Mouse (Mus musculus) myocyte (in vitro differentiated cells): ENCODE data around the gene Hint1. TPM values are rescaled to one million over a fixed set of nuclear protein-coding genes. Genes with fewer than 3 reads are reported as not detected.

Experiments used
- H3K27me3 ChIP-seq: one replicate; pipeline ENCODE4 v1.6.1; 2011; ENCODE audit not compliant: control insufficient read depth, insufficient read depth, insufficient read length
- H3K36me3 ChIP-seq: one replicate; pipeline ENCODE4 v1.6.1; 2011; ENCODE audit not compliant: control insufficient read depth, insufficient read depth
- H3K4me2 ChIP-seq: one replicate; pipeline ENCODE4 v1.6.1; 2011; ENCODE audit warnings: low read depth, control low read depth
- H3K4me3 ChIP-seq: one replicate; pipeline ENCODE4 v1.5.1; 2011; ENCODE audit warnings: mild to moderate bottlenecking, control low read depth, moderate library complexity
- H3K79me2 ChIP-seq: one replicate; pipeline ENCODE4 v1.6.1; 2011; ENCODE audit not compliant: control insufficient read depth, insufficient read depth
- H3ac ChIP-seq: one replicate; pipeline ENCODE4 v1.6.1; 2011; ENCODE audit not compliant: control insufficient read depth, insufficient read length
- CEBPB ChIP-seq: IDR thresholded peaks from 2 replicates; pipeline ENCODE4 v1.6.1; 2011; ENCODE audit warnings: mild to moderate bottlenecking, moderate library complexity; ENCODE audit not compliant: poor library complexity, insufficient read depth, severe bottlenecking
- E2F4 ChIP-seq: IDR thresholded peaks from one replicate; pipeline ENCODE4 v1.6.1; 2011; ENCODE audit warnings: mild to moderate bottlenecking, control low read depth, moderate library complexity; ENCODE audit not compliant: insufficient read depth
- MAX ChIP-seq: IDR thresholded peaks from one replicate; pipeline ENCODE4 v1.6.1; 2011; ENCODE audit warnings: low read depth, mild to moderate bottlenecking, control low read depth
- MYOD1 ChIP-seq, 3 experiments: IDR thresholded peaks; one replicate each; pipeline ENCODE4 v1.6.1; 2011; ENCODE audit warnings: control low read depth in 2 of 3, low read depth in 2 of 3, mild to moderate bottlenecking in 2 of 3, moderate library complexity in 1 of 3; ENCODE audit not compliant: insufficient read length in 2 of 3, control insufficient read depth in 1 of 3
- MYOG ChIP-seq, 3 experiments: IDR thresholded peaks; one replicate each; pipeline ENCODE4 v1.6.1; 2011; ENCODE audit warnings: control low read depth in 2 of 3, low read depth in 2 of 3, mild to moderate bottlenecking in 2 of 3; ENCODE audit not compliant: insufficient read length in 2 of 3, control insufficient read depth in 1 of 3, insufficient read depth in 1 of 3
- POLR2A ChIP-seq: IDR thresholded peaks from one replicate; pipeline ENCODE4 v1.6.1; 2011; ENCODE audit warnings: low read depth, mild to moderate bottlenecking, control low read depth, moderate library complexity; ENCODE audit not compliant: insufficient read length
- POLR2AphosphoS2 ChIP-seq: IDR thresholded peaks from one replicate; pipeline ENCODE4 v1.6.1; 2011; ENCODE audit warnings: low read depth, control low read depth; ENCODE audit not compliant: insufficient read length
- REST ChIP-seq: IDR thresholded peaks from one replicate; pipeline ENCODE4 v1.6.1; 2011; ENCODE audit warnings: mild to moderate bottlenecking, control low read depth, moderate library complexity; ENCODE audit not compliant: insufficient read depth, insufficient read length
- SRF ChIP-seq: IDR thresholded peaks from one replicate; pipeline ENCODE4 v1.6.1; 2011; ENCODE audit warnings: low read depth; ENCODE audit not compliant: control insufficient read depth, insufficient read length
- TCF12 ChIP-seq: IDR thresholded peaks from one replicate; pipeline ENCODE4 v1.6.1; 2011; ENCODE audit warnings: mild to moderate bottlenecking, control low read depth; ENCODE audit not compliant: poor library complexity, insufficient read depth, severe bottlenecking
- TCF3 ChIP-seq: IDR thresholded peaks from one replicate; pipeline ENCODE4 v1.6.1; 2011; ENCODE audit warnings: low read depth, control low read depth; ENCODE audit not compliant: insufficient read length
- USF1 ChIP-seq: IDR thresholded peaks from one replicate; pipeline ENCODE4 v1.6.1; 2011; ENCODE audit warnings: low read depth, mild to moderate bottlenecking, control low read depth, moderate library complexity
- polyA plus RNA-seq: library from polyadenylated mRNA; unstranded; fragments of >200 nt; fragmentation: generic; extraction: Trizol; gene quantifications from one replicate; pipeline ENCODE4 v1.2.1, GENCODE M21; 2012; ENCODE audit warnings: missing spikeins

The Hint1 gene
- polyA plus RNA-seq, 1 experiment, result 860 TPM

DNA sequence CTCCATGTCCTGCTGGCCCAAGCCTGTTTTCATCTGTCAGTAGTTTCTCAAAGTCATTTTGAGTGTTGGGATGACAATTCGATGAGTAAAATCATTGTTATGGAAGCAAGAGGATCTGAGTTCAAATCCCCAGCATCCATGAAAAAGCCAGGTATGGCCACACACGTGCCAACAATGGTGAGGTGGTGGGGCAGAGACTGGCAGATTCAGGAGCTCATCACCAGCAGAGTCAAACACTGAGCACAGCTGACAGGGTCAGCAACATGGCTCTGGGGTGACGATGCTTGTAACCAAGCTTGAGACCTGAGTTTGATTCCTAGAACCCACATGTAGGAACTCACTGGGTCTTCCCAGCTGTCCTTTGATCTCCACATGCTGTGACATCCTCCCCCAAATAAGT lies 38.9 kb downstream of the Hint1 start:
- H3K4me2 ChIP-seq, result no peak overlapping the region
- H3K36me3 ChIP-seq, result no peaks in the 10 kb centered on the region
- no peak for TF ChIP-seq MYOG (IDR thresholded peaks at IDR 0.05; ENCODE audit: control insufficient read depth in 1 of 3, insufficient read depth in 1 of 3, insufficient read length in 2 of 3, low read depth in 2 of 3)
- TF ChIP-seq POLR2A, result no peak
- H3ac ChIP-seq, result no peak overlapping the region
- no peaks in the 10 kb centered on the region for H3K79me2 ChIP-seq
- H3K4me3 ChIP-seq, result no peak overlapping the region
- H3K27me3 ChIP-seq, result no peaks in the 10 kb centered on the region

DNA sequence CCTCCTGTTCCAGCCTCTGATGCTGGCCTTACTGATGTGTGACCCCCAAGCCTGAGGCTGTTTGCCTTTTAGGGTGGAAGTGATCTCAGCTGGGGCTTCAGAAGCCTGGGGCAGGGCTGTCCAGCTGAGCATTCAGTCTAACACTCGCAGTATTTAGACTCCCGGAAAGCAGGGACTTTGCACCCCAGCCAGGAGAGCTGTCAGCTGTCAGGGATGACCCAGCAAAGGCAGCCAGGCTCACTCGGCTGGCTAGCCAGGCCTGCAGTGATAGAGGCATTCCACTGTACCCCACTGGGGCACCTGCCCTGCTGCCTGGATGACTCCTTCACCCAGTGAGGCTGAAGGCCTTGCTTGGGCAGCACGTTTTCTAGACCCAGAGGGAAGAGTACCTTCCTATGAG lies 39.7 kb downstream of the Hint1 start:
- no peaks in the 10 kb centered on the region for H3K36me3 ChIP-seq
- H3ac ChIP-seq, result no peak overlapping the region
- no peak for TF ChIP-seq USF1
- no peak for TF ChIP-seq REST
- no peak for TF ChIP-seq POLR2AphosphoS2
- peak in 2 of 3 experiments; percentile 39 to 71 for TF ChIP-seq MYOD1 (IDR thresholded peaks at IDR 0.05; ENCODE audit: control insufficient read depth in 1 of 3, insufficient read length in 2 of 3, low read depth in 2 of 3)
- TF ChIP-seq MAX, result no peak
- TF ChIP-seq MYOG (IDR thresholded peaks at IDR 0.05; ENCODE audit: control insufficient read depth in 1 of 3, insufficient read depth in 1 of 3, insufficient read length in 2 of 3, low read depth in 2 of 3), result peak in 1 of 3 experiments; percentile 82
- TF ChIP-seq E2F4, result no peak
- no peaks in the 10 kb centered on the region for H3K27me3 ChIP-seq
- no peak overlapping the region for H3K4me2 ChIP-seq
- no peak overlapping the region for H3K4me3 ChIP-seq
- H3K79me2 ChIP-seq, result no peaks in the 10 kb centered on the region

DNA sequence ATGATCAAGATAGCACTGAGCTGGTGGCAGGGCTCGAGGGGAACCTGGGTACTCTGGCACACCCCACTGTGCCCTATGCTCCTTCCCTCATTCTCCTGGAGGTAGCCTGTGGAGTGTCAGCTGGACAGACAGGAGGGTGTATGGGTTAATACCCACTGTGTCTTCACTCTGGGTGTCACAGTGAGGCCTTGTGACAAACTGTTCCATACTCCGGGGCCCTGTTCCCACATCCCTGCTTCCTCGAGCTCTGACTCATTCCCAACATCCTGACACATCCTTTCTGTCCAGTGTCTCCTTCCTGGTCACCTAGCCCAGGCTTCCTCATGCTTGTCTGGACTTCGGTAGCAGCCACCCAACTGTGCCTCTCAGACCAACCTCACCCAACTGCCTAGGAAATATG lies 40.3 kb downstream of the Hint1 start:
- H3K4me3 ChIP-seq, result no peak overlapping the region
- no peaks in the 10 kb centered on the region for H3K36me3 ChIP-seq
- no peak for TF ChIP-seq SRF
- TF ChIP-seq TCF12, result no peak
- no peak for TF ChIP-seq MAX
- TF ChIP-seq E2F4, result no peak
- TF ChIP-seq REST, result no peak
- no peak for TF ChIP-seq CEBPB
- TF ChIP-seq MYOG (IDR thresholded peaks at IDR 0.05; ENCODE audit: control insufficient read depth in 1 of 3, insufficient read depth in 1 of 3, insufficient read length in 2 of 3, low read depth in 2 of 3), result no peak
- no peaks in the 10 kb centered on the region for H3K79me2 ChIP-seq
- H3ac ChIP-seq, result no peak overlapping the region
- no peak overlapping the region for H3K4me2 ChIP-seq
- no peaks in the 10 kb centered on the region for H3K27me3 ChIP-seq

DNA sequence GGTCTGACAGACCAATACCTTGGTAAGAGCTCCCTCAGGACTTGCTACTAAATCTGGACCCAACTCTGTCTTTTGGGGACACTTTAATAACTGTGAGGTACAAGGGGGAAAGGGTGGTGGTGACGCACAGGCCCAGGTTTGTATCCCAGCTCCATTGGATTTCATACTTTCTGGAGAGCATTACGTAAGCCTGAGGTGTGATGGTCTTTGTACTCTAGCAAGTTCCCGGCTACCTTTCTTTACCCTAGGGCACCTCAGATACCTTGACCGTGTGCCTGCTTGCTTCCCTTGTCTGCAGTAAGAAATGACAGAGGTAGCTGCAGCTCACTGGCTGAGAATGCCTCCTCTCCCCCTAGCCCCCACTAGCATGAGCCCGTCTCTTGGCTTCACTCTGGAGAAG lies 41.1 kb downstream of the Hint1 start:
- Histone ChIP-seq H3K4me3 (no peak overlapping the region), H3K27me3 (no peaks in the 10 kb centered on the region), H3K36me3 (no peaks in the 10 kb centered on the region), H3K79me2 (no peaks in the 10 kb centered on the region), H3K4me2 (no peak overlapping the region), H3ac (no peak overlapping the region)
- TF ChIP-seq MYOG (IDR thresholded peaks at IDR 0.05; ENCODE audit: control insufficient read depth in 1 of 3, insufficient read depth in 1 of 3, insufficient read length in 2 of 3, low read depth in 2 of 3) (no peak), TCF3 (no peak), SRF (no peak), CEBPB (no peak)

DNA sequence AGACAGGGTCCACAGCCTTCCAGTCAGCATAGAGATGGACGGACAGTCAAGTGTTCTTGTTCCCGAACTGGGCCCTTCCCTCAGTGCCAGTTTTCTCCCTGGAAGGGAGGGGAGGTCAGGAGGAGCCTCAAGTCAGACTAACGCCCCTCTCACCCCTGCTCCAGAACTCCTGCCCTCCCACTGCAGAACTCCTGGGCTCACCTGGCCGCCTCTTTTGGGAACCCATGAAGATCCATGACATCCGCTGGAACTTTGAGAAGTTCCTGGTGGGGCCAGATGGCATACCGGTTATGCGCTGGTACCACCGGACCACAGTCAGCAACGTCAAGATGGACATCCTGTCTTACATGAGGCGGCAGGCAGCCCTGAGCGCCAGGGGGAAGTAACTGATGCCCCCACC lies 43.1 kb downstream of the Hint1 start:
- no peaks in the 10 kb centered on the region for H3K27me3 ChIP-seq
- H3K36me3 ChIP-seq, result peaks cover 4% of the 10 kb centered on the region
- no peak overlapping the region for H3K4me3 ChIP-seq
- no peak overlapping the region for H3K4me2 ChIP-seq
- no peak for TF ChIP-seq CEBPB
- TF ChIP-seq POLR2AphosphoS2, result no peak
- no peak for TF ChIP-seq REST
- no peaks in the 10 kb centered on the region for H3K79me2 ChIP-seq
- no peak overlapping the region for H3ac ChIP-seq

DNA sequence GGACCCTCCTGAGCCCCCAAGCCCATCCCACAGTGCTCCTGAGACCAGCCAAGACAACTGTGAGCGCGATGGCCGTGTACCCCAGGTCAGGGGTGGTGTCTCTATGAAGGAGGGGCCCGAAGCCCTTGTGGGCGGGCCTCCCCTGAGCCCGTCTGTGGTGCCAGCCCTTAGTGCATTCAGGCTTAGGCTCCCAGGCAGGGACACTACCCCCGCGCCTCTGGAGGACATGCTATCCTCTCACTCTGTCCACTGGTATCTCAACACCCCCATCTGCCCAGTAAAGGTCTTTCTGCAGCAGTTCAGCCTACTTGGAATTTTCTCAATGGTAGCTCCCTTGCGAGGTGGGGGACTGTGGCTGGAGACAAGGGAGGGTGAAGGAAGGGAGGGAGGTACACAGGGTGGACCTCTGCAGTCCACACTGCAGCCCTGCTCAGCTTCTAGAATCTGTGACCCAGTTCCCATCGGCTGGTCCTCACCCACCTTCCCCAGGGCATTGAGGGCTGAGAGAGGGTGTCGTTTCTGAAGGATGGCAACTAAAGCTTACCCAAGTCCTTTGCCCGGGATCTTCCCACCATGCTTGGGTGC lies 44.0 kb downstream of the Hint1 start:
- Histone ChIP-seq H3K36me3 (peaks cover 11% of the 10 kb centered on the region), H3K79me2 (no peaks in the 10 kb centered on the region), H3ac (no peak overlapping the region), H3K27me3 (no peaks in the 10 kb centered on the region), H3K4me3 (no peak overlapping the region), H3K4me2 (no peak overlapping the region)
- TF ChIP-seq REST (no peak), MYOD1 (IDR thresholded peaks at IDR 0.05; ENCODE audit: control insufficient read depth in 1 of 3, insufficient read length in 2 of 3, low read depth in 2 of 3) (no peak), SRF (no peak)
